Mouse (Mus musculus): Measurements from ENCODE around the gene Gm9944. TPM values are rescaled to one million over a fixed set of nuclear protein-coding genes. Genes with fewer than 3 reads are reported as not detected.

The Gm9944 gene
- not detected in 2 replicates for polyA plus RNA-seq (2015; fragmentation: Nextera tagmentation; extraction: Ambion mirVana)

- 62% methylated on average over 2 of the region's 2 CpGs for WGBS
- Histone ChIP-seq H3K27ac (replicated peaks) (no peak within 1 kb of the TSS), H3K4me3 (ENCODE audit: low read depth, low read length) (no peak within 1 kb of the TSS), H3K9me3 (ENCODE audit: control insufficient read depth, low read length) (no peaks in the 10 kb centered on the region), H3K4me2 (replicated peaks; ENCODE audit: low read depth) (no peak within 1 kb of the TSS), H3K36me3 (ENCODE audit: control insufficient read depth, insufficient read depth, low read length) (no peaks in the 10 kb centered on the region), H3K4me1 (replicated peaks; ENCODE audit: control insufficient read depth, insufficient read depth) (no peaks in the 10 kb centered on the region), H3K27me3 (ENCODE audit: control insufficient read depth, insufficient read depth, low read length) (no peaks in the 10 kb centered on the region), H3K9ac (ENCODE audit: low read length) (no peak within 1 kb of the TSS)
- DNase-seq (ENCODE audit: low spot score): no peak
- TF ChIP-seq CTCF (IDR thresholded peaks at IDR 0.05; ENCODE audit: low read depth) (no peak), EP300 (optimal IDR thresholded peaks at IDR 0.05) (no peak)
- no peak for ATAC-seq (ENCODE audit: low FRiP score, low TSS enrichment)
These were observed at the start of gene Gm9944 for GRCm38 (mm10) chr4:144453217-144453616. Gene Gm9944 (minus strand): TSS chr4:144453317.

GRCm38 (mm10) chr4:144493331-144493730, 40.2 kb upstream of the Gm9944 start:
- no peak overlapping the region for H3K27ac ChIP-seq (replicated peaks)
- no peaks in the 10 kb centered on the region for H3K4me1 ChIP-seq (replicated peaks; ENCODE audit: control insufficient read depth, insufficient read depth)
- no peak for DNase-seq (ENCODE audit: low spot score)
- no peaks in the 10 kb centered on the region for H3K27me3 ChIP-seq (ENCODE audit: control insufficient read depth, insufficient read depth, low read length)
- no peaks in the 10 kb centered on the region for H3K36me3 ChIP-seq (ENCODE audit: control insufficient read depth, insufficient read depth, low read length)
- H3K9me3 ChIP-seq (ENCODE audit: control insufficient read depth, low read length): no peaks in the 10 kb centered on the region
- H3K9ac ChIP-seq (ENCODE audit: low read length): no peak overlapping the region
- no peak for ATAC-seq (ENCODE audit: low FRiP score, low TSS enrichment)
- TF ChIP-seq EP300 (optimal IDR thresholded peaks at IDR 0.05) (no peak), CTCF (IDR thresholded peaks at IDR 0.05; ENCODE audit: low read depth) (no peak)
- H3K4me2 ChIP-seq (replicated peaks; ENCODE audit: low read depth): no peak overlapping the region
- no peak overlapping the region for H3K4me3 ChIP-seq (ENCODE audit: low read depth, low read length)

DNA sequence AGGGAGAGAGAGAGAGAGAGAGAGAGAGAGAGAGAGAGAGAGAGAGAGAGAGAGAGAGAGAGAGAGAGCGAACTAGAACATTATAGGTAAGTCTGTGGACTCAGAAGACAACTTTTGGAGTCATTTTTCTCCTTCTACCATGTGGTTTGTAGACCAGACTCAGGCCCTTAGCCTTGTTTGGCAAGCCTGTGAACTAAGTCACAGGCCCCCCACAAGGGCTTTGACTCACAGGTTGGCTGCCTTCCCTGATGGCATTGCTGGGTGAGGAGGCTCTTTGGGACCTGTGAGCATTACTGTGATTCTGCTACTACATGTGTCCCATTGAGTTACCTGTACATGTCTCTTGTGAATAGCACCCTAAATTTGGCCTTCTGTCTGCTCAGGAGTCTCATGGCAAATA, 15.0 kb upstream of the Gm9944 start:
- ATAC-seq (ENCODE audit: low FRiP score, low TSS enrichment): no peak
- Histone ChIP-seq H3K27ac (replicated peaks) (no peak overlapping the region), H3K9me3 (ENCODE audit: control insufficient read depth, low read length) (no peaks in the 10 kb centered on the region)

GRCm38 (mm10) chr4:144465206-144465605, 12.1 kb upstream of the Gm9944 start:
- Histone ChIP-seq H3K27ac (replicated peaks) (no peak overlapping the region), H3K9ac (ENCODE audit: low read length) (no peak overlapping the region), H3K27me3 (ENCODE audit: control insufficient read depth, insufficient read depth, low read length) (no peaks in the 10 kb centered on the region), H3K4me2 (replicated peaks; ENCODE audit: low read depth) (no peak overlapping the region), H3K4me1 (replicated peaks; ENCODE audit: control insufficient read depth, insufficient read depth) (no peaks in the 10 kb centered on the region), H3K9me3 (ENCODE audit: control insufficient read depth, low read length) (no peaks in the 10 kb centered on the region), H3K4me3 (ENCODE audit: low read depth, low read length) (no peak overlapping the region), H3K36me3 (ENCODE audit: control insufficient read depth, insufficient read depth, low read length) (no peaks in the 10 kb centered on the region)
- DNase-seq (ENCODE audit: low spot score): no peak
- TF ChIP-seq CTCF (IDR thresholded peaks at IDR 0.05; ENCODE audit: low read depth) (no peak), EP300 (optimal IDR thresholded peaks at IDR 0.05) (no peak)
- WGBS: 79% methylated on average over 2 of the region's 2 CpGs
- no peak for ATAC-seq (ENCODE audit: low FRiP score, low TSS enrichment)

More for the DNA sequence above, 15.0 kb upstream of the Gm9944 start:
- Histone ChIP-seq H3K36me3 (ENCODE audit: control insufficient read depth, insufficient read depth, low read length) (no peaks in the 10 kb centered on the region), H3K4me1 (replicated peaks; ENCODE audit: control insufficient read depth, insufficient read depth) (no peaks in the 10 kb centered on the region), H3K27me3 (ENCODE audit: control insufficient read depth, insufficient read depth, low read length) (no peaks in the 10 kb centered on the region), H3K4me3 (ENCODE audit: low read depth, low read length) (no peak overlapping the region), H3K4me2 (replicated peaks; ENCODE audit: low read depth) (no peak overlapping the region), H3K9ac (ENCODE audit: low read length) (no peak overlapping the region)
- TF ChIP-seq EP300 (optimal IDR thresholded peaks at IDR 0.05) (no peak), CTCF (IDR thresholded peaks at IDR 0.05; ENCODE audit: low read depth) (no peak)
- 100% methylated on average over 1 of the region's 1 CpGs for WGBS
- DNase-seq (ENCODE audit: low spot score): no peak

GRCm38 (mm10) chr4:144463656-144464055, 10.5 kb upstream of the Gm9944 start, which contains the start of gene Aadacl3:
Gene Aadacl3 (minus strand): TSS chr4:144463756.
- 72% methylated on average over 3 of the region's 3 CpGs for WGBS
- H3K4me1 ChIP-seq (replicated peaks; ENCODE audit: control insufficient read depth, insufficient read depth): no peaks in the 10 kb centered on the region
- no peak for TF ChIP-seq EP300 (optimal IDR thresholded peaks at IDR 0.05)
- no peak for TF ChIP-seq CTCF (IDR thresholded peaks at IDR 0.05; ENCODE audit: low read depth)

GRCm38 (mm10) chr4:144448546-144448945, 4.6 kb downstream of the Gm9944 start:
- ATAC-seq (ENCODE audit: low FRiP score, low TSS enrichment): no peak
- H3K9me3 ChIP-seq (ENCODE audit: control insufficient read depth, low read length): no peaks in the 10 kb centered on the region
- no peak overlapping the region for H3K4me3 ChIP-seq (ENCODE audit: low read depth, low read length)
- TF ChIP-seq CTCF (IDR thresholded peaks at IDR 0.05; ENCODE audit: low read depth) (no peak), EP300 (optimal IDR thresholded peaks at IDR 0.05) (no peak)
- no peaks in the 10 kb centered on the region for H3K36me3 ChIP-seq (ENCODE audit: control insufficient read depth, insufficient read depth, low read length)
- H3K9ac ChIP-seq (ENCODE audit: low read length): no peak overlapping the region
- no peak for DNase-seq (ENCODE audit: low spot score)
- H3K27ac ChIP-seq (replicated peaks): no peak overlapping the region
- 73% methylated on average over 2 of the region's 2 CpGs for WGBS
- H3K27me3 ChIP-seq (ENCODE audit: control insufficient read depth, insufficient read depth, low read length): no peaks in the 10 kb centered on the region
- H3K4me2 ChIP-seq (replicated peaks; ENCODE audit: low read depth): no peak overlapping the region
- H3K4me1 ChIP-seq (replicated peaks; ENCODE audit: control insufficient read depth, insufficient read depth): no peaks in the 10 kb centered on the region

More at GRCm38 (mm10) chr4:144463656-144464055, 10.5 kb upstream of the Gm9944 start, which contains the start of gene Aadacl3:
- no peaks in the 10 kb centered on the region for H3K27me3 ChIP-seq (ENCODE audit: control insufficient read depth, insufficient read depth, low read length)
- no peak within 1 kb of the TSS for H3K4me2 ChIP-seq (replicated peaks; ENCODE audit: low read depth)
- H3K36me3 ChIP-seq (ENCODE audit: control insufficient read depth, insufficient read depth, low read length): no peaks in the 10 kb centered on the region
- H3K9ac ChIP-seq (ENCODE audit: low read length): no peak within 1 kb of the TSS
- no peak for ATAC-seq (ENCODE audit: low FRiP score, low TSS enrichment)
- no peak within 1 kb of the TSS for H3K27ac ChIP-seq (replicated peaks)
- H3K9me3 ChIP-seq (ENCODE audit: control insufficient read depth, low read length): no peaks in the 10 kb centered on the region
- H3K4me3 ChIP-seq (ENCODE audit: low read depth, low read length): no peak within 1 kb of the TSS
- DNase-seq (ENCODE audit: low spot score): no peak

All from stomach, postnatal 0 days (tissue).